Mouse (Mus musculus) CD4-positive, CD25-positive, alpha-beta regulatory T cell, adult 2 months (primary cell): ENCODE measurements around the gene 9230112D13Rik.

Experiments used
- DNase-seq: peaks from one replicate; pipeline ENCODE4 v3.0.0-alpha.2; 2012; ENCODE audit warnings: low read depth, low spot score

The 9230112D13Rik gene

DNA sequence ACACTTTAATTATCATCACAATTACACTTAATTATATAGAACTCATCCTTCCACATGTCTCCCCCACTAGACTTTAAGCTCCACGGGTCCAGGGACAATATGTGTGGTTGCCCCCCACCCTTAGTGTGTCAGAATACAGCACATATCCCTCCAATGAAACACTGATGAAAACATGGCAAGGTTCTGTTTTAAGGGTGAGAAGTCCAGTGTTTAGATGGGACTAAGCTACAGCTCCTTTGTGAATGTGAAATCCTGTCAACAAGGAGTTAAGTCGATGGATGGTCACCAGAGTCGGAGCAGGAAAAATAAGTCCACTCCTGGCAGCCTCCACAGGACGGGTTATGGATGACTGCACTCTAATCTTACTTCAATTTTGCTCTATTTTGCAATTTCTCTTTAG is 22.3 kb downstream of the 9230112D13Rik start:
- no peak for DNase-seq

GRCm38 (mm10) chr14:34499664-34500063 is 22.9 kb downstream of the 9230112D13Rik start:
- no peak for DNase-seq

DNA sequence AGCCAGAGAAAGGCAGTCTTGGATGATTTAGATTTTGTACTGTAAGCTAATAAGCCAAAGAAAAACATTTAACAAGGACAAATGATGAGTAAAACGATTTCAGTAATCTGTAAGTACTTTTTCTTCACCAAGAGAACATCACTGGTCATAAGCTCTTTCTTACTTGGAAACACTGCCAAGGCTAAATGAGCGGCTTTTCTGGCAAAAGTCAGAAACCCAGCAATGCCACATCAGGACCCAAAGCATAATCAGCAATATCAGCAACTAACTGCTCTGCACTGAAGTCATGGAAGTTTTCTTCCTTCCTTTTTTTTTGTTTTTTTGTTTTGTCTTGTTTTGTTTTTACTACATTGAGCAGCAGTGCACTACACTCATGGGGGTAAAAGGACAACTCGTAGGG is 25.3 kb downstream of the 9230112D13Rik start:
- no peak for DNase-seq

- DNase-seq: no peak
Measured at GRCm38 (mm10) chr14:34493682-34494081, 28.9 kb downstream of the 9230112D13Rik start.

DNA sequence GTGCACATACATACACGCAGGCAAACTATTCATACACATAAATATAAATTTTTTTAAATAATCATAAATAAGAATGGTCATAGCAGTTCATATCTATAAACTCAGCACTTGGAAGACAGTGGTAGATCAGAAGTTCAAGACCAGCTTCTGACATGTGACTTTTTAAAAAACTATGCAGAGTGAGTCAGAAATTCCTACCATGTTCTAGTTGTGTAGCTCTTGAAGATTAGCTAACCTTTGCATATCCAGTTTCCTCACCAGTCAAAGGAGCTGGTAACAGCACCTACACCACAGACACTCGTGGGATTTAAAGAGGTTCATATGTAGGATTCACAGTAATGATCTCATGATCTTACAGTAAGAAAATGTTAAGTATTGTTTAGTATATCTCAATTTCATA is 29.9 kb downstream of the 9230112D13Rik start:
- no peak for DNase-seq

DNA sequence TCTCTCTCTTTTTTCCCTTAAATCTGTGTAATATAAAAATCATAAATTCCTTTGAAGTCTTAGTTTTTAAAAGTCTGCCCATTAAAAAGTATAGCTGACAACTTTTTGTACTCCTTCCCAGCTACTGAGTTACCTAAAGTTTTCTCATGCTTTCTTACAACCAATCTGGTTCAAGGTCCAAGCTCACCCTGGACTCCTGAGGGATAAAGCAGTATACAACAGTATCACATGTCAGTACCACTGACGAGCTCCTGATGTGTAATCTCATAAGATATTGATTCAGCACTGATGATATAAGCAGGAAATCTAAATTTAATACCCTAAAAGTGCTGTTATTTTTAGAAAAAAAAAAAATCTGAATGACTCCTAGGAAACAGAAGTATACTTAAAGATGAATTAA is 31.6 kb downstream of the 9230112D13Rik start:
- DNase-seq: no peak

GRCm38 (mm10) chr14:34489928-34490327 is 32.7 kb downstream of the 9230112D13Rik start:
- DNase-seq: no peak

DNA sequence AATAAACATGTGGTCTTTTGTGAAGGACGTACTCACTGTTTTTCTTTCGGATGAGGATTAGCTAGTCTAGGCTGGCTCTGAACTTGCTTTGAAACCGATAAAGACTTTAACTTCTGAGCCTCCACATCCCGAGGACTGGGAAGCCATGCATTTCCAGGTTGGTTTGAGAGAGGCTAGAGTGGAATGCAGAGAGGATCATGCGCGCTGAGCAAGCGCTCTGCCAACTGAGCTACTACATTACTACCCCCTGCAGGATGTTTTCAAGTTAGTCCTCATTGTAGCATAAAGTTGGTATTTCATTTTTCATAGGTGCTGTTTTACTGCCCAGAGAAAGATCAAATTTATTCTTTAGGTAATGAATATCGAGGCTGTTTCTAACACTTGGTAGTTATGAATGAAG is 36.4 kb downstream of the 9230112D13Rik start:
- no peak for DNase-seq

- no peak for DNase-seq
Measured at GRCm38 (mm10) chr14:34483469-34484341, 38.9 kb downstream of the 9230112D13Rik start.

GRCm38 (mm10) chr14:34471591-34471990 is 51.0 kb downstream of the 9230112D13Rik start:
- DNase-seq: no peak

DNA sequence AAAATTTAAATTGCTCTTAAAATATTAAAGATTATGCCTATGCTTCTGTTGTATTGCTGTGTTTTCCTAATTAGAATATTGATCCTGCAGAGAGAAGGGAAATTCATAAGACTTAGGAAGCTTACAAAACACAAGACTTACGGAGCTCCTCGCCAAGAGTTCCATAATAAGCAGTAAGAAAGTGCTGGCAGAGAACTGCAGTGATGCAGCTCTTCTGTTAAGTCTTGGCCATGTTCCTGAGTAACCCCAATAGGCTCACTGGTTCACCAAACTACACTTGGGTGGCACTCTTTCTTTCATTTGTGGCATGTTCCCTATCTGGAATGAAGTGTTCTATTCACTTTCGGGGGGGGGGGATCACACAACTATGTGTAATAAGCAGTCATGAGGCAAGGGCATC is 56.3 kb downstream of the 9230112D13Rik start:
- DNase-seq: no peak
